Mouse (Mus musculus): ENCODE measurements around the gene Glis1. TPM values are rescaled to one million over a fixed set of nuclear protein-coding genes. Genes with fewer than 3 reads are reported as not detected.

Glis1 gene
- polyA plus RNA-seq, 1 experiment: 2.8 TPM

GRCm38 (mm10) chr4:107638303-107638702 is 203.9 kb downstream of the Glis1 start:
- no peaks in the 10 kb centered on the region for H3K4me1 ChIP-seq (ENCODE audit: control insufficient read depth, insufficient read depth, low read length)
- no peak overlapping the region for H3K27ac ChIP-seq (ENCODE audit: control insufficient read depth, insufficient read depth, low read depth, low read length)
- TF ChIP-seq CTCF (IDR thresholded peaks at IDR 0.05; ENCODE audit: control insufficient read depth, insufficient read depth, insufficient replicate concordance, low read depth, low read length): no peak
- no peak for TF ChIP-seq POLR2A (IDR thresholded peaks at IDR 0.05; ENCODE audit: control insufficient read depth, low read depth, low read length)

DNA sequence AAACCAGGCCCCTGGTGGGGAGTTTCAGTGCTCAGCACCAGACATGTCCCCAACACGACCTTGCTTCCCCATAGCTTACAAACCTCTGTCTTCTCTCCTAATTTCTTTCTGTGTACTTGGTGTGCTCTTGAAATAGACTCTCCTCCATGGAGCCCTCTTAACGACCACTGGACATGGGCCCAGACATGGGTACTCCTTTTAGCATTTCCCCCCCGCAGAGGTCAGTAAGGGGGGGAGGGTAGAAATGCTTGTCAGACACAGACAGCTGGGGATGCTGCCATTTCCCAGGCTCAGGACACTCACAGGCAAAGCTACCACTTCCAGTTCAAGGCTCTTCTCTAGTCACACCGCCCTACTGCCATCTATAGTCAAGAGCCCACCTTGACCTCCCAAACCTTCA is 207.2 kb downstream of the Glis1 start:
- Histone ChIP-seq H3K4me1 (ENCODE audit: control insufficient read depth, insufficient read depth, low read length) (no peaks in the 10 kb centered on the region), H3K4me3 (ENCODE audit: control insufficient read depth, low read depth, low read length) (no peak overlapping the region), H3K36me3 (ENCODE audit: control insufficient read depth, insufficient read depth, low read length) (no peaks in the 10 kb centered on the region), H3K27me3 (ENCODE audit: control insufficient read depth, insufficient read depth, low read length) (no peaks in the 10 kb centered on the region), H3K27ac (ENCODE audit: control insufficient read depth, insufficient read depth, low read depth, low read length) (no peak overlapping the region)
- TF ChIP-seq POLR2A (IDR thresholded peaks at IDR 0.05; ENCODE audit: control insufficient read depth, low read depth, low read length) (no peak), CTCF (IDR thresholded peaks at IDR 0.05; ENCODE audit: control insufficient read depth, insufficient read depth, insufficient replicate concordance, low read depth, low read length) (no peak)

More at GRCm38 (mm10) chr4:107638303-107638702, 203.9 kb downstream of the Glis1 start:
- Histone ChIP-seq H3K36me3 (ENCODE audit: control insufficient read depth, insufficient read depth, low read length) (no peaks in the 10 kb centered on the region), H3K4me3 (ENCODE audit: control insufficient read depth, low read depth, low read length) (no peak overlapping the region), H3K27me3 (ENCODE audit: control insufficient read depth, insufficient read depth, low read length) (no peaks in the 10 kb centered on the region)

- Histone ChIP-seq H3K36me3 (ENCODE audit: control insufficient read depth, insufficient read depth, low read length) (no peaks in the 10 kb centered on the region), H3K4me3 (ENCODE audit: control insufficient read depth, low read depth, low read length) (no peak overlapping the region), H3K27me3 (ENCODE audit: control insufficient read depth, insufficient read depth, low read length) (no peaks in the 10 kb centered on the region), H3K4me1 (ENCODE audit: control insufficient read depth, insufficient read depth, low read length) (no peaks in the 10 kb centered on the region), H3K27ac (ENCODE audit: control insufficient read depth, insufficient read depth, low read depth, low read length) (no peak overlapping the region)
- TF ChIP-seq POLR2A (IDR thresholded peaks at IDR 0.05; ENCODE audit: control insufficient read depth, low read depth, low read length) (no peak), CTCF (IDR thresholded peaks at IDR 0.05; ENCODE audit: control insufficient read depth, insufficient read depth, insufficient replicate concordance, low read depth, low read length) (no peak)
Measured at GRCm38 (mm10) chr4:107648959-107649485, 214.6 kb downstream of the Glis1 start.

- H3K4me3 ChIP-seq (ENCODE audit: control insufficient read depth, low read depth, low read length): no peak overlapping the region
- H3K27me3 ChIP-seq (ENCODE audit: control insufficient read depth, insufficient read depth, low read length): no peaks in the 10 kb centered on the region
- H3K4me1 ChIP-seq (ENCODE audit: control insufficient read depth, insufficient read depth, low read length): no peaks in the 10 kb centered on the region
- no peaks in the 10 kb centered on the region for H3K36me3 ChIP-seq (ENCODE audit: control insufficient read depth, insufficient read depth, low read length)
- no peak overlapping the region for H3K27ac ChIP-seq (ENCODE audit: control insufficient read depth, insufficient read depth, low read depth, low read length)
- TF ChIP-seq CTCF (IDR thresholded peaks at IDR 0.05; ENCODE audit: control insufficient read depth, insufficient read depth, insufficient replicate concordance, low read depth, low read length) (no peak), POLR2A (IDR thresholded peaks at IDR 0.05; ENCODE audit: control insufficient read depth, low read depth, low read length) (no peak)
Measured at GRCm38 (mm10) chr4:107651021-107651496, 216.7 kb downstream of the Glis1 start.

DNA sequence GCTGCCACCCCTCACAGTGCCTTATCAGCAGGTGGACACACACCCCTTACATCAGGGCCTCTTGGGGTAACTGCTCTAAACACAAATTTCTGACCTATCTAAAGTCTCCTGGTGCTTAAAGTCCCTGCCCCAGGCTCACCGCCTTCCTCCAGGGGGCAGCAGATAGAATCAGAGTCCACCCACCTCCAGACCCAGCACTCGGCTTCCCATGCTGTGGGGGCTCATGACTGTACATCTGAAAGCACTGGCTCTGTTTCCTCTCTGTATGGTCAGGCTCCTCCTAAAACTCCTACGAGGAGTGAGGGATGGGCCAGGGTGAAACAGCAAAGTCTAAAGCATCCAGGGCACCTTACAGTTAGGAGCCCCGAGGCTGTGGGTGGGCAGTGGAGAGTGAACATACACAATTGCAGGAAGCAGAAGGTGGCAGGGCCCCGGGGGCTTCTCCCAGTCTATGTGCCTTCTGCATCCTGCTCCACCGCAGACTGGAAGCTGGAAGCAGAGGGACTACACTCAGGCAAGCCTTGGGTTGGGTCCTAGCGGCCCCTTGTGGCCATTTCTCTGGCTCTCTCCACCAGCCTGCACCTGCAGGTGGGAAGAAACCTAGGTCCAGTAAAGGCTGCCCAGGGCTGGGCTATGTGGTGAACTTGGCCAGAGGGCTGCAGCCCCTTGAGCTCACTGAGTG is 218.3 kb downstream of the Glis1 start:
- Histone ChIP-seq H3K27ac (ENCODE audit: control insufficient read depth, insufficient read depth, low read depth, low read length) (no peak overlapping the region), H3K36me3 (ENCODE audit: control insufficient read depth, insufficient read depth, low read length) (no peaks in the 10 kb centered on the region), H3K27me3 (ENCODE audit: control insufficient read depth, insufficient read depth, low read length) (no peaks in the 10 kb centered on the region), H3K4me1 (ENCODE audit: control insufficient read depth, insufficient read depth, low read length) (no peaks in the 10 kb centered on the region), H3K4me3 (ENCODE audit: control insufficient read depth, low read depth, low read length) (no peak overlapping the region)
- TF ChIP-seq CTCF (IDR thresholded peaks at IDR 0.05; ENCODE audit: control insufficient read depth, insufficient read depth, insufficient replicate concordance, low read depth, low read length) (peak; percentile 53; the same call in 1 of the 2 replicates), POLR2A (IDR thresholded peaks at IDR 0.05; ENCODE audit: control insufficient read depth, low read depth, low read length) (no peak)

- Histone ChIP-seq H3K27me3 (ENCODE audit: control insufficient read depth, insufficient read depth, low read length) (no peaks in the 10 kb centered on the region), H3K4me1 (ENCODE audit: control insufficient read depth, insufficient read depth, low read length) (no peaks in the 10 kb centered on the region), H3K4me3 (ENCODE audit: control insufficient read depth, low read depth, low read length) (no peak overlapping the region), H3K36me3 (ENCODE audit: control insufficient read depth, insufficient read depth, low read length) (no peaks in the 10 kb centered on the region), H3K27ac (ENCODE audit: control insufficient read depth, insufficient read depth, low read depth, low read length) (no peak overlapping the region)
- TF ChIP-seq POLR2A (IDR thresholded peaks at IDR 0.05; ENCODE audit: control insufficient read depth, low read depth, low read length) (no peak), CTCF (IDR thresholded peaks at IDR 0.05; ENCODE audit: control insufficient read depth, insufficient read depth, insufficient replicate concordance, low read depth, low read length) (no peak)
Measured at GRCm38 (mm10) chr4:107653280-107653643, 218.9 kb downstream of the Glis1 start.

- no peak overlapping the region for H3K4me3 ChIP-seq (ENCODE audit: control insufficient read depth, low read depth, low read length)
- no peak for TF ChIP-seq CTCF (IDR thresholded peaks at IDR 0.05; ENCODE audit: control insufficient read depth, insufficient read depth, insufficient replicate concordance, low read depth, low read length)
- no peak for TF ChIP-seq POLR2A (IDR thresholded peaks at IDR 0.05; ENCODE audit: control insufficient read depth, low read depth, low read length)
- H3K27me3 ChIP-seq (ENCODE audit: control insufficient read depth, insufficient read depth, low read length): no peaks in the 10 kb centered on the region
- H3K36me3 ChIP-seq (ENCODE audit: control insufficient read depth, insufficient read depth, low read length): no peaks in the 10 kb centered on the region
- H3K27ac ChIP-seq (ENCODE audit: control insufficient read depth, insufficient read depth, low read depth, low read length): no peak overlapping the region
- no peaks in the 10 kb centered on the region for H3K4me1 ChIP-seq (ENCODE audit: control insufficient read depth, insufficient read depth, low read length)
Measured at GRCm38 (mm10) chr4:107660649-107661048, 226.3 kb downstream of the Glis1 start.

Measured in testis, adult 2 months (tissue).